Mouse (Mus musculus): Measurements from ENCODE around the gene Sft2d2. TPM values are rescaled to one million over a fixed set of nuclear protein-coding genes. Genes with fewer than 3 reads are reported as not detected.

Sft2d2 gene
- polyA plus RNA-seq, 1 experiment from 2014 or later, result 24.3 TPM

DNA sequence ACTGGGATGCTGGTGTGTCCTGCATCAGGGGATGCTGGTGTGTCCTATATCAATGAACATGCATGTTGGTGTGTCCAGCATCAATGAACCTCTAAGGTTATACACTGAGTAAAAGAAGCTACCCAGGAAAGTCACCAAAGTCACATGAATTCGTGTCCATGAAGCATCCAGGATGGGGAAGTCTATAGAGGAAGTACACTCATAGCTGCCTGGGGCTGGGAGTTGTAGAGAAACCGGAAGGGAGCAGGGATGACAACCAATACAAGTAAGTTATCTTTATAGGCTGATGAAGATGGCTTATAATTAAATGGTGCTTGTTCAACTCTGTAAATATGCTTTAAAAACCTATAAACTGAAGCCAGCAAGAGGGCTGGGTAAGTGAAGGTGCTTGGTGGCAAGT lies 60.4 kb downstream of the Sft2d2 start:
- Histone ChIP-seq H3K4me3 (ENCODE audit: low read depth, low read length) (no peak overlapping the region), H3K4me2 (replicated peaks; ENCODE audit: low read depth) (no peak overlapping the region), H3K9ac (ENCODE audit: low read depth, low read length) (no peak overlapping the region), H3K27me3 (replicated peaks; ENCODE audit: control insufficient read depth, insufficient read depth, low read length) (no peaks in the 10 kb centered on the region), H3K27ac (ENCODE audit: low read depth, low read length) (no peak overlapping the region), H3K4me1 (replicated peaks; ENCODE audit: control insufficient read depth, insufficient read depth, low read length) (no peaks in the 10 kb centered on the region), H3K36me3 (ENCODE audit: control insufficient read depth, insufficient read depth) (no peaks in the 10 kb centered on the region), H3K9me3 (ENCODE audit: control insufficient read depth) (no peaks in the 10 kb centered on the region)
- no peak for TF ChIP-seq CTCF (IDR thresholded peaks at IDR 0.05; ENCODE audit: low read depth)
- 64% methylated on average over 2 of the region's 2 CpGs for WGBS
- no peak for ATAC-seq

GRCm38 (mm10) chr1:165133279-165133678 lies 61.0 kb downstream of the Sft2d2 start:
- no peak for TF ChIP-seq CTCF (IDR thresholded peaks at IDR 0.05; ENCODE audit: low read depth)
- Histone ChIP-seq H3K4me3 (ENCODE audit: low read depth, low read length) (no peak overlapping the region), H3K4me2 (replicated peaks; ENCODE audit: low read depth) (no peak overlapping the region), H3K9me3 (ENCODE audit: control insufficient read depth) (no peaks in the 10 kb centered on the region), H3K27ac (ENCODE audit: low read depth, low read length) (no peak overlapping the region), H3K36me3 (ENCODE audit: control insufficient read depth, insufficient read depth) (no peaks in the 10 kb centered on the region), H3K27me3 (replicated peaks; ENCODE audit: control insufficient read depth, insufficient read depth, low read length) (no peaks in the 10 kb centered on the region), H3K9ac (ENCODE audit: low read depth, low read length) (no peak overlapping the region), H3K4me1 (replicated peaks; ENCODE audit: control insufficient read depth, insufficient read depth, low read length) (no peaks in the 10 kb centered on the region)
- WGBS, result 74% methylated on average over 5 of the region's 5 CpGs
- ATAC-seq, result no peak

DNA sequence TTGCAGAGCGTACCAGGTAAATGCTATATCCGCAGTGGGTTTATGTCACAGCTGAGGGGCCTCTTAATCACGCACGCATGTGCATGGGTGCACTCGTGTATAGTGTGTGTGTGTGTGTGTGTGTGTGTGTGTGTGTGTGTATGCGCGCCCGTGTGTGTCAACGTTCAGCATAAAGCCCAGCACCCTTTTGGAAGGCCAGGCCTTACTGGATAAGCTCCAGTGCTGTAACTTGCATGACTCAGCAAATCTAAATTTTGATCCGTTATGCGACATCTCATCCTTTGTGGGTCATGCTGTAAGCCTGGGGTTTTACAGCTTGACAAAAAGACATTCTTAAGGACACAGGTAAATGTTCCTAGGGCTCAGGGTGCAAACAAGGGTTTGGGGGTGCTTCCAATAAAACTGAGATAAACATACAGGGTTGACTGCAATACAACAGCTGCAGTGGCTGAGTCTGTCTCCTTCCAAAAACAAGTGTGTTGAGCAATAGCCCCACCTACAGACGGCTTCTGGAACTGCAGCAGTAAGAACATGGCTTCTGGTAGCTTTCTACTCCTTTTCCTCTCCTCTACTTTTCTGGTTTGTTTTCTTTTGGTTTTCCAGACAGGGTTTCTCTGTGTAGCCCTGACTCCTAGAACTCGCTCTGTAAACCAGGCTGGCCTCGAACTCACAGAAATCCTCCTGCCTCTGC lies 61.9 kb downstream of the Sft2d2 start:
- peak; percentile 88 for TF ChIP-seq CTCF (IDR thresholded peaks at IDR 0.05; ENCODE audit: low read depth)
- no peaks in the 10 kb centered on the region for H3K27me3 ChIP-seq (replicated peaks; ENCODE audit: control insufficient read depth, insufficient read depth, low read length)
- H3K4me1 ChIP-seq (replicated peaks; ENCODE audit: control insufficient read depth, insufficient read depth, low read length), result no peaks in the 10 kb centered on the region
- H3K9me3 ChIP-seq (ENCODE audit: control insufficient read depth), result no peaks in the 10 kb centered on the region
- no peak overlapping the region for H3K4me2 ChIP-seq (replicated peaks; ENCODE audit: low read depth)
- no peak overlapping the region for H3K9ac ChIP-seq (ENCODE audit: low read depth, low read length)
- no peaks in the 10 kb centered on the region for H3K36me3 ChIP-seq (ENCODE audit: control insufficient read depth, insufficient read depth)
- no peak overlapping the region for H3K4me3 ChIP-seq (ENCODE audit: low read depth, low read length)
- no peak for ATAC-seq
- no peak overlapping the region for H3K27ac ChIP-seq (ENCODE audit: low read depth, low read length)
- WGBS, result 76% methylated on average over 14 of the region's 14 CpGs

- no peak overlapping the region for H3K4me3 ChIP-seq (ENCODE audit: low read depth, low read length)
- whole genome bisulfite sequencing, result 66% methylated on average over 5 of the region's 5 CpGs
Observed at GRCm38 (mm10) chr1:165129573-165129972, 64.7 kb downstream of the Sft2d2 start.

More at GRCm38 (mm10) chr1:165129573-165129972, 64.7 kb downstream of the Sft2d2 start:
- Histone ChIP-seq H3K9ac (ENCODE audit: low read depth, low read length) (no peak overlapping the region), H3K36me3 (ENCODE audit: control insufficient read depth, insufficient read depth) (no peaks in the 10 kb centered on the region), H3K4me1 (replicated peaks; ENCODE audit: control insufficient read depth, insufficient read depth, low read length) (no peaks in the 10 kb centered on the region), H3K27me3 (replicated peaks; ENCODE audit: control insufficient read depth, insufficient read depth, low read length) (no peaks in the 10 kb centered on the region), H3K27ac (ENCODE audit: low read depth, low read length) (no peak overlapping the region), H3K4me2 (replicated peaks; ENCODE audit: low read depth) (no peak overlapping the region), H3K9me3 (ENCODE audit: control insufficient read depth) (no peaks in the 10 kb centered on the region)
- TF ChIP-seq CTCF (IDR thresholded peaks at IDR 0.05; ENCODE audit: low read depth), result no peak
- ATAC-seq, result no peak

Other genes with a start within 250 kb of the Sft2d2 start
- gene Tbx19, start 33.7 kb downstream of the Sft2d2 start, polyA plus RNA-seq (2015; fragmentation: Nextera tagmentation; extraction: Ambion mirVana), result 0.05 TPM in 1 of 2 replicates, not detected in the other
- 59.7 and 61.9 TPM in 2 replicates for gene Tiprl, start 42.6 kb upstream of the Sft2d2 start, polyA plus RNA-seq (2015; fragmentation: Nextera tagmentation; extraction: Ambion mirVana)
- 0.35 and 0.63 TPM in 2 replicates for gene Gpr161, start 101.4 kb upstream of the Sft2d2 start, polyA plus RNA-seq (2015; fragmentation: Nextera tagmentation; extraction: Ambion mirVana)